Mouse (Mus musculus) cerebellum, adult 9-11 months (tissue): ENCODE measurements around the gene Nanos1.

Source experiments
- DNase-seq: peaks from one replicate; pipeline ENCODE4 v3.0.0; 2022

Gene Nanos1

GRCm38 (mm10) chr19:60755438-60756191 lies at the start of gene Nanos1:
TSS of gene Nanos1 (plus strand) at chr19:60755987.
- peak; percentile 91 for DNase-seq

- no peak for DNase-seq
Measured at GRCm38 (mm10) chr19:60709193-60709900, 46.4 kb upstream of the Nanos1 start.

GRCm38 (mm10) chr19:60710196-60710595 lies 45.6 kb upstream of the Nanos1 start:
- DNase-seq, result no peak

- no peak for DNase-seq
Measured at GRCm38 (mm10) chr19:60712577-60712976, 43.2 kb upstream of the Nanos1 start.

GRCm38 (mm10) chr19:60716381-60716780 lies 39.4 kb upstream of the Nanos1 start:
- DNase-seq, result no peak

GRCm38 (mm10) chr19:60730281-60730852 lies 25.4 kb upstream of the Nanos1 start:
- peak; percentile 27 for DNase-seq

- DNase-seq, result no peak
Measured at GRCm38 (mm10) chr19:60731299-60731698, 24.5 kb upstream of the Nanos1 start.

GRCm38 (mm10) chr19:60731966-60732365 lies 23.8 kb upstream of the Nanos1 start:
- DNase-seq, result no peak

GRCm38 (mm10) chr19:60740560-60740959 lies 15.2 kb upstream of the Nanos1 start:
- no peak for DNase-seq

- DNase-seq, result no peak
Measured at GRCm38 (mm10) chr19:60743767-60744547, 11.8 kb upstream of the Nanos1 start.

GRCm38 (mm10) chr19:60747801-60748200 lies 8.0 kb upstream of the Nanos1 start:
- DNase-seq, result no peak

- DNase-seq, result peak; percentile 72
Measured at GRCm38 (mm10) chr19:60756192-60757098, 658 bp downstream of the Nanos1 start.

- no peak for DNase-seq
Measured at GRCm38 (mm10) chr19:60757099-60757785, 1.5 kb downstream of the Nanos1 start.

GRCm38 (mm10) chr19:60758896-60759835 lies 3.4 kb downstream of the Nanos1 start:
- no peak for DNase-seq

GRCm38 (mm10) chr19:60773366-60773765 lies 17.6 kb downstream of the Nanos1 start:
- DNase-seq, result no peak

GRCm38 (mm10) chr19:60782034-60782433 lies 26.2 kb downstream of the Nanos1 start:
- no peak for DNase-seq

- no peak for DNase-seq
Measured at GRCm38 (mm10) chr19:60784712-60785111, 28.9 kb downstream of the Nanos1 start.

- DNase-seq, result no peak
Measured at GRCm38 (mm10) chr19:60787465-60788150, 31.8 kb downstream of the Nanos1 start.

GRCm38 (mm10) chr19:60788214-60788960 lies 32.6 kb downstream of the Nanos1 start:
- no peak for DNase-seq
